ENCODE assay signal across 7 mouse cellular contexts in the genomic region with DNA sequence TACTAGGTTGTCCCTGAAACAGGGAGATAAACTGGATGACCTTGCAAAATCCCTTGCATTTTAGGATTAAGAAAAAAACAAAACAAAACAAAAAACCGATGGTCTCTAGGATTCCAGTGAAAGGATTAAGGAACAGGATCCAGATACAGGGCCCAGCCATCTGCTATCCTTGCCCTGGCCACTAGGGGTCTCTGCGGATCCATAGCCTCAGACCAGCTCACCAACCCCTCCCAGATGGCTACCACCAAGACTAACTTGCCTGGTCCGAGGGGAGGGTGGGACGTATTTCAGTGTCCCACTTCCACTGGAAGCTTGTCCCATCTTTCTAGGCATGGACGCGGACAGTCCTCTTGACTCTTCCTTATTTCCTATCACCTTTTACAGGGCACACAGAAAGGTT.
A peak's percentile ranks its signal among the peaks of the same experiment; 100 is the strongest.
DNase-seq lines count a peak whose midpoint lies in the region; ATAC-seq lines count a peak whose summit lies in the region.

No protein-coding gene starts in this region.

- 1% methylated on average over 6 of the region's 6 CpGs for WGBS in midbrain, embryonic 11.5 days

- ATAC-seq in inflammation-experienced regulatory T-cells, adult 6 months: peak; percentile 32
- peak; percentile 79 for ATAC-seq in midbrain, embryonic 11.5 days (ENCODE audit: low FRiP score)

- no peaks in the 10 kb centered on the region for H3K27me3 ChIP-seq in midbrain, embryonic 11.5 days (ENCODE audit: control insufficient read depth, insufficient read depth, low read length)

- no peak overlapping the region for H3K27ac ChIP-seq in midbrain, embryonic 11.5 days (ENCODE audit: low read depth, low read length)

- peak; percentile 67 to 69 for DNase-seq in adrenal gland, adult 18-20 months (ENCODE audit: low spot score in 2 of 2)
- peak; percentile 86 for DNase-seq in embryo, embryonic 10 days (ENCODE audit: low spot score)
- peak; percentile 76 for DNase-seq in gastrocnemius, postnatal 25 days
- DNase-seq in left cerebral cortex, adult 8-10 months (ENCODE audit: low spot score in 2 of 2): peak; percentile 77 to 82
- peak; percentile 98 for DNase-seq in midbrain, embryonic 11.5 days (ENCODE audit: low spot score, missing footprints)
- DNase-seq in right cerebral cortex, postnatal 4 days: peak; percentile 82

- no peaks in the 10 kb centered on the region for H3K36me3 ChIP-seq in midbrain, embryonic 11.5 days (ENCODE audit: control insufficient read depth, insufficient read depth, low read length)

- no peak overlapping the region for H3K9ac ChIP-seq in midbrain, embryonic 11.5 days (ENCODE audit: low read length)

- H3K4me2 ChIP-seq in midbrain, embryonic 11.5 days: no peak overlapping the region

- peaks cover 13% of the 10 kb centered on the region for H3K4me1 ChIP-seq in midbrain, embryonic 11.5 days (ENCODE audit: control insufficient read depth, insufficient read depth, low read length)

- H3K9me3 ChIP-seq in midbrain, embryonic 11.5 days (ENCODE audit: control insufficient read depth, low read length): no peaks in the 10 kb centered on the region

- no peak overlapping the region for H3K4me3 ChIP-seq in midbrain, embryonic 11.5 days (ENCODE audit: low read depth, low read length)
